Mouse (Mus musculus): Measurements from ENCODE around the gene Robo2. TPM values are rescaled to one million over a fixed set of nuclear protein-coding genes. Genes with fewer than 3 reads are reported as not detected.

Gene Robo2
- polyA plus RNA-seq, 1 experiment from 2014 or later = 88.9 TPM

DNA sequence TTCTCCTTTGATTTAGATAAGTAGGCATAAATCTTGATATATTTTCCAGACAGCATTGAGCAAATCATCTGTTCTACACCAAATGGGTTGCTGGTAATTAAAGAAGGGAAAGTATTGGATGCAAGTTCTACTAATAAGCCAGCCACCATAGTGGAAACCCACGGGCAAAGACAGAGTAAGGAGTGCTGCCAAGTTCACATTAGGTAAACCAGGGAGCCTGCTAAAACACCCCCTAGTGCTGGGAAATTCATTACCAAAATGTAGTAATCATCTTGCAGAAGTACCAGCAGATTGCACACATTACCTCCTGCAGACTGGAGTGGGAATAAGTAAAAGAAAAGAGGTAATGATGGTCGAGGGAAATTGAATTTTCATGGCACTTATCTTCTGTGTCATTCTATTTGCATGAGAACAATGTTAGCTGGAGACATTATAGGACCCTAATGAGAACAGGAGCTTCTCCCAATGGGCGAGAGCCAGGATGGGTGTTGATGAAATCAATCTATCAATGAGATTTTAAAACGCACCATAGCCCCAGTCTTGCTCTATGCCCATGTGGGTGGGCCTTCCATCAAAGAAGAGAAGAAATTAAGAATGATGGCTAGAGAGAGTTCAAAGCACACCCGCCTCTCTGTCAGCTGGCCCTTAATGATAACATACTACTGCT is 104.6 kb downstream of the Robo2 start:
- Histone ChIP-seq H3K9me3 (replicated peaks; ENCODE audit: control insufficient read depth, low read length, poor library complexity, severe bottlenecking) (no peaks in the 10 kb centered on the region), H3K9ac (ENCODE audit: low read depth, low read length) (no peak overlapping the region), H3K27ac (ENCODE audit: low read length) (no peak overlapping the region), H3K4me3 (ENCODE audit: low read depth, low read length) (no peak overlapping the region), H3K27me3 (ENCODE audit: control insufficient read depth, insufficient read depth, low read depth, low read length) (no peaks in the 10 kb centered on the region), H3K36me3 (ENCODE audit: control insufficient read depth, insufficient read depth, low read length) (no peaks in the 10 kb centered on the region), H3K4me1 (ENCODE audit: control insufficient read depth, insufficient read depth, low read length) (0 out of 2 replicates have a peak, but pooled peaks cover 2% of the 10 kb centered on the region), H3K4me2 (ENCODE audit: low read length) (no peak overlapping the region)
- 46% methylated on average over 5 of the region's 5 CpGs for WGBS
- 0 out of 2 replicates have a peak, but pooled peaks have one; percentile 5 for ATAC-seq

DNA sequence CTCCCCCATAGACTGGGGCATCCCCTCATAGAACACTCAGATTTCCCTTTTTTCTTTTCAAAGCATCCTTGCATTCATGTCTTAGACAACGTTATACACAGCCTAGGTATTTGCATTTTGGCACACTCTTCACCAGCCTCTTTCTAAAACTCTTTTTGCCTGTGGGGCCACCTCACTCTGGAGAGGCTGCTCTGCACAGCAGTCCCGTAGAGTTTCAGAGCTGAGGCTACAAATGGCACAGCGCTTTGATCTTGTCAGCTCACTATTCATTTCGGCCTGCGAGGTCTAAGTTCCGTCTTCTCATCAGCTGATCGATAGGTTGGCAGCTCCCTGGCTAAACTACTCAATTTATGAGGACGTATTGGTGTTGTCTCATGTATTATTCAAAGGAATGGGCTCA is 123.7 kb downstream of the Robo2 start:
- ATAC-seq = peak; percentile 48; the same call in 1 of the 2 replicates
- no peaks in the 10 kb centered on the region for H3K27me3 ChIP-seq (ENCODE audit: control insufficient read depth, insufficient read depth, low read depth, low read length)
- no peak overlapping the region for H3K27ac ChIP-seq (ENCODE audit: low read length)
- H3K4me2 ChIP-seq (ENCODE audit: low read length) = no peak overlapping the region
- no peaks in the 10 kb centered on the region for H3K36me3 ChIP-seq (ENCODE audit: control insufficient read depth, insufficient read depth, low read length)
- no peak overlapping the region for H3K4me3 ChIP-seq (ENCODE audit: low read depth, low read length)
- no peaks in the 10 kb centered on the region; the same call in 1 of the 2 replicates for H3K4me1 ChIP-seq (ENCODE audit: control insufficient read depth, insufficient read depth, low read length)
- 35% methylated on average over 8 of the region's 8 CpGs for WGBS
- no peaks in the 10 kb centered on the region for H3K9me3 ChIP-seq (replicated peaks; ENCODE audit: control insufficient read depth, low read length, poor library complexity, severe bottlenecking)
- H3K9ac ChIP-seq (ENCODE audit: low read depth, low read length) = no peak overlapping the region

DNA sequence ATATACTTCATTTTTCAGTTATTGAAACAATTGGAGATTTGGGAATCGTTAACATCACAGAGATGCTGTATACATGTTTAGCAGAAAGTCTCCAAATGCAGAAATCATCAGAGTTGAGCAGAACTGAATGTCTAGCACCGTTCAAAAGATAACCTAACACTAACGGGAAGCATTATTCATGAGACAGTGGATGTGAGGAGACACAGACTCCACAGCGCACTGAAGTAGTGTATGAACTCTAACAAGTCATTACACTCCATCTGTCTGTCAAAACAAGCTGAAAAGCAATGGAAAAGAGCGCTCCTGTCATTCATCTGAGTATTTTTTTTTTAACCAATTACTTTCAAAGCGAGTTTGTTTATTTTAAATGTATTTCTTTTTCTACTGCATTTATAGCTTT is 129.1 kb downstream of the Robo2 start:
- Histone ChIP-seq H3K9me3 (replicated peaks; ENCODE audit: control insufficient read depth, low read length, poor library complexity, severe bottlenecking) (no peaks in the 10 kb centered on the region), H3K4me1 (ENCODE audit: control insufficient read depth, insufficient read depth, low read length) (no peaks in the 10 kb centered on the region), H3K9ac (ENCODE audit: low read depth, low read length) (no peak overlapping the region), H3K4me2 (ENCODE audit: low read length) (no peak overlapping the region), H3K4me3 (ENCODE audit: low read depth, low read length) (no peak overlapping the region), H3K36me3 (ENCODE audit: control insufficient read depth, insufficient read depth, low read length) (no peaks in the 10 kb centered on the region), H3K27ac (ENCODE audit: low read length) (no peak overlapping the region), H3K27me3 (ENCODE audit: control insufficient read depth, insufficient read depth, low read depth, low read length) (no peaks in the 10 kb centered on the region)
- ATAC-seq = no peak
- 68% methylated on average over 6 of the region's 6 CpGs for WGBS

DNA sequence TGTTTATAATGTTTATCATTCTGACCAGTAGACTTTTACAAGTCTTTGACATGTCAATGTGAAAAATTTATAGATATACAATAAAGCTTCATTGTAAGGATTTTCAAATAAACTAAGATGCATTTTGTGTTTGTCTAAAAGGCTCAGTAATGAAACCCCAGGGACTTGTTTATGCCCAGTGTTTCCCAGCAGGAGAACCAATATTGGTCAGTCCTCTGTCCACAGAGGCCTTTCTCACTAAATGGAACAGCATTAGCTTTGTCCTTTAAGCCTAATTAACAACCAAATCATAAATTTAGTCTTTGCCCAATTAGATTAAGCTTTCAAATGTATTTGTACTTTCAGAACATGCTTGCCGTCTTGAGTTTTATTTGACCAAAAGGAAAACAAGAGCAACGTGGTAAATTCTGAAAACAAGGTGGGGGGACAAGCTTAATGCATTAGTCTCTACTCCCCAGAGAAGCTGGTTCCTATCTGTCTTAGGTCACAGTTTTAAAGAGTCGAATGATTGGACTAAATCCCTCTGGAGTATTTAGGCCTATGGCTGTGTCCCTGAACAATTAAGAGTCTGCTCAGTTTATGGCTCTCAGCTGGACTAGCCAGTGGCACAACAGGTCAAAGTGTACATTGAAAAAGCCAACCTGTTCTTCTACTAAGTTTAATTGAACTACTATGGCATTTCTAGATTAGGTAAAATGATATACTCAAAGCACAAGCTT is 134.6 kb downstream of the Robo2 start:
- 66% methylated on average over 3 of the region's 3 CpGs for WGBS

DNA sequence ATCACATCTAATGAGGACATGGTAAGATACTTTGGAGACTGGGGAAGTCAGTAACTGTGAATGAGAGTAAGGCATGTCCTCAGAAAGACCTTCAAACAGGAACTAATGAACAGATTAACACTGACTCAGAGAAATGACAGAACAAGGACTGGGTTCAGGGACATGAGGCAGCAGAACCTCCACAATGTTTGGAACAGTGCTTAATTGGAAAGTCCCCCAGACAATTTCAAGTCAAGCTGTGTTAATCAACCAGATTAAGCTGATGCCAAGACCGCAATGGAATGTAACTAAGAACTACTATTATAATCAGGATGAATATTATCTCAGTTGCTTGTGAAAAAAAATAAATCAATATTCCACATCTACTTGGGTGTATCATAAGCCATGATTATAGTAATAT is 137.0 kb downstream of the Robo2 start:
- ATAC-seq = no peak
- Histone ChIP-seq H3K9ac (ENCODE audit: low read depth, low read length) (no peak overlapping the region), H3K27me3 (ENCODE audit: control insufficient read depth, insufficient read depth, low read depth, low read length) (no peaks in the 10 kb centered on the region), H3K4me3 (ENCODE audit: low read depth, low read length) (no peak overlapping the region), H3K4me1 (ENCODE audit: control insufficient read depth, insufficient read depth, low read length) (no peaks in the 10 kb centered on the region), H3K4me2 (ENCODE audit: low read length) (no peak overlapping the region), H3K36me3 (ENCODE audit: control insufficient read depth, insufficient read depth, low read length) (no peaks in the 10 kb centered on the region), H3K9me3 (replicated peaks; ENCODE audit: control insufficient read depth, low read length, poor library complexity, severe bottlenecking) (no peaks in the 10 kb centered on the region), H3K27ac (ENCODE audit: low read length) (no peak overlapping the region)
- WGBS = 83% methylated on average over 1 of the region's 1 CpGs

More for the DNA sequence above, 134.6 kb downstream of the Robo2 start:
- Histone ChIP-seq H3K27ac (ENCODE audit: low read length) (no peak overlapping the region), H3K4me2 (ENCODE audit: low read length) (no peak overlapping the region), H3K4me3 (ENCODE audit: low read depth, low read length) (no peak overlapping the region), H3K9me3 (replicated peaks; ENCODE audit: control insufficient read depth, low read length, poor library complexity, severe bottlenecking) (no peaks in the 10 kb centered on the region), H3K4me1 (ENCODE audit: control insufficient read depth, insufficient read depth, low read length) (no peaks in the 10 kb centered on the region), H3K36me3 (ENCODE audit: control insufficient read depth, insufficient read depth, low read length) (no peaks in the 10 kb centered on the region), H3K27me3 (ENCODE audit: control insufficient read depth, insufficient read depth, low read depth, low read length) (no peaks in the 10 kb centered on the region), H3K9ac (ENCODE audit: low read depth, low read length) (no peak overlapping the region)
- ATAC-seq = no peak

DNA sequence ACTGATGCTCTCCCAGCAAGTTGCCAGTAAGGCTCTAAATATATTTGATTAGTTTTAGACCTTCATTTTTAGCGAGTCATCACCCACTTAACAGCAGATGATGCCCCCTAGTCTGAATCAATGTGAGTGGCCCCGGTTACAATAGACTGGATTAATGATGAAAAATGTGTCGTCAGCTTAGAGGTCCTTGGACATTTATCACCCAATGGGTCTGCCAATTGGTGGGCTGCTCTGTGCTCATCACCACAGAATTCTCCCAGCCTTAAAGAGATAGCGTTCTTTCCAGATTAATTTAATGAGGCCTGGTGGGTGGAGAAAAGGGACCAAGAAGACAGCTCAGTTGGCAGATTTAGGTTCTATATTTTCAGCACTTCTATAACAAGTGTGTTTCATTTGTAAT is 138.6 kb downstream of the Robo2 start:
- Histone ChIP-seq H3K36me3 (ENCODE audit: control insufficient read depth, insufficient read depth, low read length) (no peaks in the 10 kb centered on the region), H3K27ac (ENCODE audit: low read length) (no peak overlapping the region), H3K4me1 (ENCODE audit: control insufficient read depth, insufficient read depth, low read length) (no peaks in the 10 kb centered on the region), H3K4me2 (ENCODE audit: low read length) (no peak overlapping the region), H3K9ac (ENCODE audit: low read depth, low read length) (no peak overlapping the region), H3K9me3 (replicated peaks; ENCODE audit: control insufficient read depth, low read length, poor library complexity, severe bottlenecking) (no peaks in the 10 kb centered on the region), H3K4me3 (ENCODE audit: low read depth, low read length) (no peak overlapping the region), H3K27me3 (ENCODE audit: control insufficient read depth, insufficient read depth, low read depth, low read length) (no peaks in the 10 kb centered on the region)
- WGBS = 72% methylated on average over 4 of the region's 4 CpGs
- ATAC-seq = no peak

DNA sequence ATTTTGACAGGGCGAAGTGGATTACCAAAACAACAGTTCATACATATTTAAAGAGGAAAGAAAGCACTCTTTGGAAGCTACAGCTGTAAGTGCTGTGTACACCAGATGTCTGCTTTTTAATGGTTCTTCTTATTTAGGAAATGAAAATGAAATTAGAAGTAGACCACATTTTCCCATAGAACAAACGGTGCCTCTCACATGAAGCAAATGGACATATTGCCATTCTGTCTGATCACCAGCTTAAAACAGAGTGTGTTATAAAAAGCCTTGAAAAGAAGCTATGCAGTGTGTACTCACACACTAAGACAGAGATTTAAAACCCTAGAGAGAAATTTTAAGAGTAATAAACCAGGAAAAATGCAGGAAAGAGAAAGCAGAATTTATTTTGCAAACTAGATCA is 153.4 kb downstream of the Robo2 start:
- H3K9me3 ChIP-seq (replicated peaks; ENCODE audit: control insufficient read depth, low read length, poor library complexity, severe bottlenecking) = no peaks in the 10 kb centered on the region
- no peak overlapping the region for H3K4me3 ChIP-seq (ENCODE audit: low read depth, low read length)
- WGBS = 53% methylated on average over 2 of the region's 2 CpGs
- ATAC-seq = no peak
- H3K27me3 ChIP-seq (ENCODE audit: control insufficient read depth, insufficient read depth, low read depth, low read length) = no peaks in the 10 kb centered on the region
- H3K4me1 ChIP-seq (ENCODE audit: control insufficient read depth, insufficient read depth, low read length) = no peaks in the 10 kb centered on the region
- H3K27ac ChIP-seq (ENCODE audit: low read length) = no peak overlapping the region
- no peaks in the 10 kb centered on the region for H3K36me3 ChIP-seq (ENCODE audit: control insufficient read depth, insufficient read depth, low read length)
- no peak overlapping the region for H3K9ac ChIP-seq (ENCODE audit: low read depth, low read length)
- H3K4me2 ChIP-seq (ENCODE audit: low read length) = no peak overlapping the region

DNA sequence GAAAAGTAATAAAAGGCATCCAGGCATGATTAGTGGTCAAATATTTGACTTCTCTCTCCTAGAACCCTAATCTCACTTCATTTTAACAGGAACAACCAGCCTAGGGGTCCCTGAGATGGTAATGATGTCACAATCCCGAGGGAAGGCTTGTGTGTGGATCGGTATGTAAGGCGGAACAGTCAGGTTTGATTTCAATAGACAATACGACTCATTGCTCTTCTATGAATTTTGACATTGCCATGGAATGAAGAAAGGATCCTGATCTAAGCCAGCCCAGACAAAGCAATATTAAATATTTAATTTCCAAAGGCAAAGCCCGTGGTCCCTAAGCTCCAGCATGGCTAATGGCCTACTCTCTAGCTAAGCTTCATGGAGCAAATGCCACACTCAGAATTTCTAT is 167.2 kb downstream of the Robo2 start:
- no peak overlapping the region for H3K27ac ChIP-seq (ENCODE audit: low read length)
- no peaks in the 10 kb centered on the region for H3K36me3 ChIP-seq (ENCODE audit: control insufficient read depth, insufficient read depth, low read length)
- H3K4me3 ChIP-seq (ENCODE audit: low read depth, low read length) = no peak overlapping the region
- no peak overlapping the region for H3K4me2 ChIP-seq (ENCODE audit: low read length)
- H3K27me3 ChIP-seq (ENCODE audit: control insufficient read depth, insufficient read depth, low read depth, low read length) = no peaks in the 10 kb centered on the region
- peaks cover 5% of the 10 kb centered on the region; the same call in 1 of the 2 replicates for H3K4me1 ChIP-seq (ENCODE audit: control insufficient read depth, insufficient read depth, low read length)
- H3K9me3 ChIP-seq (replicated peaks; ENCODE audit: control insufficient read depth, low read length, poor library complexity, severe bottlenecking) = no peaks in the 10 kb centered on the region
- no peak overlapping the region for H3K9ac ChIP-seq (ENCODE audit: low read depth, low read length)
- ATAC-seq = no peak
- WGBS = 62% methylated on average over 5 of the region's 5 CpGs

DNA sequence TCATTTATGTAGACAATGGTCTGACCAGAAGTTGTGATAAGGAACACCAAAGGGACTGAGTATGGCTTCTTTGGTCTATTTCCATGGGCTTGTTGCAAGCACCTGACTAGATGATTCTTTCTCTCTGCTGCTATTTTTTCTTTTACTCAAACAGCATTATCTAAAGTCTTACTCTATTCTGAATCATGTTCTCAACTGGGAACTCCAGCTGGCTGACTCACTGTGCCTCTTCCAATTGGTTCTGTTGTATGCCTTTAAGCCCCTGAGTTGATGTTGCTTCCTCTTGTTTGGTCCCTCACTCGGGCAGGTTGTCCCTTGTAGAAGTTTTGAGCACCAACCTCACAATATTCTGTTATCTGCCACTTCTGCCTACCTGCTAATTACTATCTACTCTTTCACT is 170.1 kb downstream of the Robo2 start:
- H3K9me3 ChIP-seq (replicated peaks; ENCODE audit: control insufficient read depth, low read length, poor library complexity, severe bottlenecking) = no peaks in the 10 kb centered on the region
- no peaks in the 10 kb centered on the region for H3K36me3 ChIP-seq (ENCODE audit: control insufficient read depth, insufficient read depth, low read length)
- H3K27ac ChIP-seq (ENCODE audit: low read length) = no peak overlapping the region
- no peak overlapping the region for H3K9ac ChIP-seq (ENCODE audit: low read depth, low read length)
- H3K27me3 ChIP-seq (ENCODE audit: control insufficient read depth, insufficient read depth, low read depth, low read length) = no peaks in the 10 kb centered on the region
- H3K4me2 ChIP-seq (ENCODE audit: low read length) = no peak overlapping the region
- H3K4me3 ChIP-seq (ENCODE audit: low read depth, low read length) = no peak overlapping the region
- 89% methylated on average over 1 of the region's 1 CpGs for WGBS
- no peak for ATAC-seq
- peaks cover 5% of the 10 kb centered on the region; the same call in 1 of the 2 replicates for H3K4me1 ChIP-seq (ENCODE audit: control insufficient read depth, insufficient read depth, low read length)

Data from midbrain, embryonic 16.5 days (tissue).